Mouse (Mus musculus) hindbrain, embryonic 15.5 days (tissue): Measurements from ENCODE around the gene Hdhd3. TPM values are rescaled to one million over a fixed set of nuclear protein-coding genes. Genes with fewer than 3 reads are reported as not detected.

Source experiments
- ATAC-seq: fragments of 200-750 bp; cut with Nextera tagmentation; 2 replicates; pipeline ENCODE4 v1.8.0; 2017; ENCODE audit warnings: low read depth, moderate number of reproducible peaks, moderate TSS enrichment; ENCODE audit not compliant: low FRiP score
- H3K27ac ChIP-seq: fragments of 300-500 bp; sonication (generic); replicated peaks from 2 replicates; pipeline ENCODE4 v1.5.1; 2015; ENCODE audit warnings: mild to moderate bottlenecking, inconsistent platforms
- H3K27me3 ChIP-seq: fragments of 300-500 bp; sonication (generic); 2 replicates; pipeline ENCODE4 v1.6.1; 2015; ENCODE audit warnings: control low read depth, inconsistent platforms
- H3K36me3 ChIP-seq: fragments of 300-500 bp; sonication (generic); 2 replicates; pipeline ENCODE4 v1.6.1; 2015; ENCODE audit warnings: control low read depth, inconsistent platforms
- H3K4me1 ChIP-seq: fragments of 300-500 bp; sonication (generic); replicated peaks from 2 replicates; pipeline ENCODE4 v1.6.1; 2015; ENCODE audit warnings: control low read depth, inconsistent platforms
- H3K4me2 ChIP-seq: fragments of 300-500 bp; sonication (generic); 2 replicates; pipeline ENCODE4 v1.6.1; 2015; ENCODE audit warnings: moderate library complexity, mild to moderate bottlenecking, inconsistent platforms
- H3K4me3 ChIP-seq: fragments of 300-500 bp; sonication (generic); 2 replicates; pipeline ENCODE4 v1.5.1; 2015; ENCODE audit warnings: mild to moderate bottlenecking, inconsistent platforms
- H3K9ac ChIP-seq: fragments of 300-500 bp; sonication (generic); 2 replicates; pipeline ENCODE4 v1.6.1; 2015; ENCODE audit warnings: inconsistent platforms
- H3K9me3 ChIP-seq: fragments of 300-500 bp; sonication (generic); 2 replicates; pipeline ENCODE4 v1.6.1; 2016; ENCODE audit warnings: control low read depth, inconsistent platforms
- WGBS: fragments of 180-500 bp; shearing (Covaris S2); methylation state at CpG from one replicate; pipeline ENCODE4 v1.1.7; 2015; 5-methylcytosine and 5-hydroxymethylcytosine counted together
- polyA plus RNA-seq: library from polyadenylated mRNA; unstranded; fragments of >200 nt; fragmentation: Nextera tagmentation; extraction: Ambion mirVana; gene quantifications from 2 replicates; pipeline ENCODE4 v1.2.1, GENCODE M21; 2015

Gene Hdhd3
- polyA plus RNA-seq, 1 experiment from 2014 or later = 12.1 TPM

DNA sequence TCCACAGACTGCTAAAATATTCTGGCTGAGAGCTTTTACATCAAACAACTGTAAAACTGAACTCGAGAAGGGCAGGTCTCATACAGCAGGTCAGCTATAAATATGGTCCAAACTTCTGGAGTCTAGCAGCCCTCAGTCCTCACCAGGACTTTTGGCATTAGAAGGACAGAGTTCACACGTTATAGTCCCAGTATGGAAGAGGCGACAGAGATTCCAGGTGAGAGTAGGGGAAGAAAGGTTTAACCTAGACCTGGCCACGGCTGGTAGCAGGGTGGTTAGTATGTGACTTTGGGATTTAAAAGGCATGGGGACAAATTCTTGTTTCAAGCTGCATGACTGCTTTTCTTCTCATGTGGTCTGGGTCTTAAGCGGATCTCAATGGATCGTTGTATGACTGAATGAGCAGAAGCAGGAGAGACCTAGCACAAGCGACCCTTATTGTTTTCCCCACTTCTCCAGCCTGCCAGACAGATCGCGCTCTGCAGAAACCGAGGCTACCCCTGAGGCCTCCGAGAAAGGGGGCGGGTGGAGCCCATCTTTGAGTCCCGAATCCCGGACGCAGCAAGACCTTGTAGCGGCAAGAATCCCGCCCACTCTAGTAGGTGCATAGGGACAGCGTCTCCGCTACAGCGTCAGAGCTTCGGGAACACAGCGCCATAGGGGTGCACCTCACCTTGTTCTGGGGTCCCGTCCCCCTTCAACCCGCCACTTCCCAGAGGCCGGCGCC is 16.0 kb upstream of the Hdhd3 start:
- peaks cover 29% of the 10 kb centered on the region for H3K4me1 ChIP-seq
- WGBS = 1% methylated on average over 26 of the region's 26 CpGs
- H3K4me3 ChIP-seq = peak overlapping the region; percentile 73
- no peaks in the 10 kb centered on the region for H3K36me3 ChIP-seq
- H3K9me3 ChIP-seq = no peaks in the 10 kb centered on the region
- H3K4me2 ChIP-seq = peak overlapping the region; percentile 62
- no peaks in the 10 kb centered on the region for H3K27me3 ChIP-seq
- H3K27ac ChIP-seq = peak overlapping the region; percentile 82
- peak overlapping the region; percentile 70 for H3K9ac ChIP-seq
- peak; percentile 84 for ATAC-seq

DNA sequence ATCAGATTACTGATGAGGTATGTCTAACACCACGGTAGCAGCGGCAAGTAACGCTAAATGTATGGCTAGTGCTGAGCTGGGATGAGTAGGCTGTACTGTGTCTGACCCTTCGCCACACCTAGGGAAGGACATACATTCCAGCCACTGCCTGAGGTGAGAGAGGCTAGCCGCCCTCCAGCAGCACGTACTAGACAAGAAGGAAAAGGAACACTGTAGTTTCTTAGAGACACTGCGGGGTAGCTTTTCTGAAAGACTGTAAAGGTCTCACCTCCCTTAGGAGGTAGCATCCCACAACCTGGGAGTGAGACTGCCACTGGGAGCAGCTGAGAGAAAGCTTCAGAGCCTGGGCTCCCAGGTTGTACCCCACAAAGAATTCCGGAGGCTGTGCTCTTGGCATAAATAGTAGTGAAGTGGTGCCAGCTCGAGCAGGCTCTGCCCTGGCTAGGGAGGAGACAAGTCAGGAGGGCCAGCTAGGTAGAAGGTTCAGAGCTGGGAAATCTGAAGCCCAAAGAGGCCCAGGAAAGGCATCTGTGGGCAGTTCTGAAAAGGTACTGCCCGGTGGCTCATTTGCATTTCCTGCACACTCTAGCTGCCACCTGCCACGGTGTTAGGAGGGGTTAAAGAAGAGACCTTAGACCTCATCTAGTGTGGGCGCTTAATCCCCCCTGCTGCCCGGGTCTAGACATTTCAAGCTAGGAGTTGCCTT is 15.3 kb upstream of the Hdhd3 start:
- no peak overlapping the region for H3K27ac ChIP-seq
- 0 out of 2 replicates have a peak, but pooled peaks cover under 1% of the 10 kb centered on the region for H3K36me3 ChIP-seq
- peak overlapping the region; percentile 70 for H3K9ac ChIP-seq
- no peaks in the 10 kb centered on the region for H3K9me3 ChIP-seq
- peak overlapping the region; percentile 62 for H3K4me2 ChIP-seq
- peak overlapping the region; percentile 73 for H3K4me3 ChIP-seq
- ATAC-seq = no peak
- WGBS = 53% methylated on average over 13 of the region's 13 CpGs
- H3K27me3 ChIP-seq = no peaks in the 10 kb centered on the region
- peaks cover 22% of the 10 kb centered on the region for H3K4me1 ChIP-seq

DNA sequence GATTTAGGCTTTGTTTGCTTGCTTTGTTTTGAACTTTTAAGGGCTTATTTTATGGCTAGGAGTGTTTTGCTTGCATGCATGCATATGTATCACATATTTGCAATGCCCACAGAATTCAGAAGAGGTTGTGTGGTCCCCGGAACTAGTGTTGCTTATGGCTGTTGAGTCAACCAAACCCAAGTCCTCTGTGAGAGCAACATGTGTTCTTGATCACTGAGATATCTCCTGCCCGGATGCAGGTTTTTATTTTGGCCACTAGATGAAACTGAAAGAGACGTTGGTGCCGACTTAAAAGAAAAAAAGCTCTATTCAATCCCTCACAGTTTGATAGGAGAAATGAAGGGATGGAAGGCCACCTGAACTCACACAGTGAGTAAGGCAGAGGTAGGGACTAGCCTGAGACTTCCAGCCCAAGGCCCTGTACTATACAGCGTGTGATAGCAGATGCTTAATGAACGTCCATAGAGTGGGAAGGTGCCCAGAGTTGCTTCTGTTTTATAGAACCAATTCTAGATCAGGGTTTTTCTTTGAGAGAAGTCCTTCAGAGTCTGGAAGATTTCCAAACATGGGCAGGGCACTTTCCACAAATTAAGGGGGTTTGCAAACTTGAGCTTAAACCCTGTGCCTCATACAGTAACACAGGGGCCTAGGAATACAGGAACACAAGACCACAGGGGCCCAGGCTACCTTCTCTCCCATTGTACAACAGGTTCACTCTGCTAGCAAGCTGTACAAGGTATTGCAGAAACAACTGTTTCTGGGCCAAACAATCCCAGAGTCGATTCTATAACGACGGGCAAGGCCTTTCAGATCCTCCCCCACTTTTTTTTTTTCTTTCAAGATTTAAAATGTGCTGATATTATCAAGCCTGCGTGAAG is 14.5 kb upstream of the Hdhd3 start:
- 0 out of 2 replicates have a peak overlapping the region, but pooled peaks have one; percentile 70 for H3K9ac ChIP-seq
- H3K9me3 ChIP-seq = no peaks in the 10 kb centered on the region
- no peak overlapping the region for H3K27ac ChIP-seq
- 0 out of 2 replicates have a peak, but pooled peaks cover 6% of the 10 kb centered on the region for H3K36me3 ChIP-seq
- peaks cover 22% of the 10 kb centered on the region for H3K4me1 ChIP-seq
- H3K4me2 ChIP-seq = peak overlapping the region; percentile 62
- H3K4me3 ChIP-seq = no peak overlapping the region
- no peaks in the 10 kb centered on the region for H3K27me3 ChIP-seq
- WGBS = 87% methylated on average over 10 of the region's 10 CpGs
- no peak for ATAC-seq

DNA sequence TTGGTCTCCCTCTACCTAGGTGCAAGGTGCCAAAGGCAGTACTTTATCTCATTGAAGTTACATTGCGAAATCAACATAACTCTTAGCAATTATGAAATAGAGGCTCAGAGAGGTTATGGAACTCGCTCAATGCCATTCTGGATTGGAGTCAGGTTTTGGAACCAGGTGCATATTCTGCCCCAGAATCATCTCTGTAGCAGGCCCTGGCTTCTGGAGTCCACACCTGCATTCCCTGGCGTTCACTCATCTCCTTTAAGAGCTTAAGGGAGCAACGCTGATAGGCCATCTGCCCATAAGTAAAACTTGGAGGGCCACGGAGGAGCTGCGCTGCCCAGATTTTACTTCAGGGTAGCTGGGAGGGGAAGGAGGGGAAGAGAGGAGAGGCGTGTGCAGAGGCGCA is 13.8 kb upstream of the Hdhd3 start:
- 97% methylated on average over 8 of the region's 8 CpGs for WGBS
- Histone ChIP-seq H3K4me1 (peaks cover 22% of the 10 kb centered on the region), H3K9ac (no peak overlapping the region), H3K4me3 (no peak overlapping the region), H3K9me3 (no peaks in the 10 kb centered on the region), H3K4me2 (no peak overlapping the region), H3K27ac (no peak overlapping the region), H3K36me3 (peaks cover 13% of the 10 kb centered on the region; the same call in 1 of the 2 replicates), H3K27me3 (no peaks in the 10 kb centered on the region)
- no peak for ATAC-seq

DNA sequence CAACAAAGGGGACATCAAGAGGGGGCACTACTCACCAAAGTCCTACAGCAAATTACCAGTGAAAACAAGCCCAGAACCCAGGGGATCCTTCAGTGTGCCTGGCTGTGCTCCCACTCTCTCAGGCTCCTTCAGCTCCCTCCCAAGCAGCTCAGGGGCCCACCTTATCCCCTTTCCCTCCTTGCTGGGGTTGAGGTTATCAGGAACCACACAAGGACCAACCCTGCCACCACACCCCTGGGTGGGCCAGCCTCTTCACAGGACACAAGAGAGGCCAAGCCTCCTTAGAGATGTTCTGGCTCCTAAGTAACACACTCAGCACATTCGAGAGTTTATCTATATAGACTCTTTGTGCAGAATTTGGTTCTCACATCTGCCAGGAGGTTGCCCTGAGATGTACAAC is 13.3 kb upstream of the Hdhd3 start:
- H3K4me1 ChIP-seq = peaks cover 22% of the 10 kb centered on the region

DNA sequence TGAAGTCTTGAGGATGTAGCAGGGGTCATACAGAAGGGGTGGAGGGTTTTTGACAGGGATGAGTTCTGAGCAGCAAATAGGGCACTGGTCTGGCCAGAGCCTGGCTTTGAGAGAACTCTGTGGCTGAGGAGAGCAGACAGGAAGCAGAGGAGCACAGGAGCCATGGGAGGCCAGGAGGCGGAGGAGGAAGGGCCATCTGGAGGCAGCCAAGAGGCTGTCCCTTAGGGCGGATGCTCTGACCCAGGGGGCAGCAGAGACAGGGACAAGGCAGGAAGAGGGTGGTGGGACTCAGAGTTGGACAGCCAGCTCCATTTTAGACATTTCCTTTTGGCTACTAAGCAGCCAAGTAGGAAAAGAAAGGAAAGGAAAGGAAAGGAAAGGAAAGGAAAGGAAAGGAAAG is 12.8 kb upstream of the Hdhd3 start:
- H3K9ac ChIP-seq = no peak overlapping the region
- no peaks in the 10 kb centered on the region for H3K27me3 ChIP-seq
- no peak overlapping the region for H3K27ac ChIP-seq
- WGBS = 42% methylated on average over 2 of the region's 2 CpGs
- H3K4me3 ChIP-seq = no peak overlapping the region
- no peak for ATAC-seq
- H3K36me3 ChIP-seq = peaks cover 23% of the 10 kb centered on the region
- peaks cover 22% of the 10 kb centered on the region for H3K4me1 ChIP-seq
- H3K4me2 ChIP-seq = no peak overlapping the region
- no peaks in the 10 kb centered on the region for H3K9me3 ChIP-seq

More for the DNA sequence above, 13.3 kb upstream of the Hdhd3 start:
- ATAC-seq = no peak
- WGBS = 88% methylated on average over 1 of the region's 1 CpGs
- Histone ChIP-seq H3K27me3 (no peaks in the 10 kb centered on the region), H3K4me2 (no peak overlapping the region), H3K27ac (no peak overlapping the region), H3K36me3 (peaks cover 18% of the 10 kb centered on the region), H3K9me3 (no peaks in the 10 kb centered on the region), H3K9ac (no peak overlapping the region), H3K4me3 (no peak overlapping the region)

DNA sequence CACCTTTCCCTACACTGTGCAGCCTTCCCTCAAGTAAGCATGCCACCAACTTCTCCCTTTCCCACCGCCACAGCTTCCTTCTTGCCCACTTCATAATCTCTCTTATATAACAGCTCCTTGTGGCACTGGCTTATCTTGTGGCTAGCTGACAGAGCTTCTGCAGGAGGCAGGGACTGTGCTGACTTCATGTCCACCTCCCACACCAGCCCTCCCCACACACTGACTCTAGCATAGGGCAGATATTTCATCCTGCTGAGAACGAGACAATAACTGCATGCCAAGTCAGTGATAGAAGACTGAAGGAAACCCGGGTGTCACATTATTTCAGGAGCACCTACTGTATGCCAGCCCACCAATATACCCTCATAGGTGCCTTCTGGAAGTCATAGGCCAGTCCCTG is 12.2 kb upstream of the Hdhd3 start:
- H3K9me3 ChIP-seq = no peaks in the 10 kb centered on the region
- H3K9ac ChIP-seq = no peak overlapping the region
- WGBS = 78% methylated on average over 3 of the region's 3 CpGs
- ATAC-seq = no peak
- no peak overlapping the region for H3K4me2 ChIP-seq
- no peak overlapping the region; the same call in 1 of the 2 replicates for H3K27ac ChIP-seq
- H3K4me1 ChIP-seq = peaks cover 17% of the 10 kb centered on the region
- no peak overlapping the region for H3K4me3 ChIP-seq
- no peaks in the 10 kb centered on the region for H3K27me3 ChIP-seq
- H3K36me3 ChIP-seq = peaks cover 23% of the 10 kb centered on the region

DNA sequence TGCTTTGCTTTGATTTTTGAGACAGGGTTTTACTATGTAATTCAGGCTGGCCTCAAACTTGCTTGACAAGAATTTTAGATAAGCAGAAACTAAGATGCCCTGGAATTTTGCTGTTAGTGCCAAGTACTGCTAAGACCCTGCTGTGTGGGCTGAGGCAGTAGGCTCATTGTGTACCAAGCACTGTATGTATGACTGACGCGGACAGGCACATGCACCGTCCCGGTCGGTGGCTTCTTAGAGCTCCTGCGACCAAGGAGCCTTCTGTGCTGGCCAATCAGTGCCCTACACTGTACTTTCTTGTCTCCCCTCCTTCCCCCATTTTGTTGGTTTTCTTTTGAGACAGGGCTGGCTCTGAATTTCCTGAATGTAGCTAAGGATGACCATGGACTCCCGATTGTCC is 11.7 kb upstream of the Hdhd3 start:
- H3K9ac ChIP-seq = no peak overlapping the region
- no peak overlapping the region for H3K4me3 ChIP-seq
- no peak overlapping the region for H3K27ac ChIP-seq
- no peaks in the 10 kb centered on the region for H3K27me3 ChIP-seq
- 83% methylated on average over 7 of the region's 7 CpGs for WGBS
- H3K36me3 ChIP-seq = peaks cover 28% of the 10 kb centered on the region
- peaks cover 12% of the 10 kb centered on the region for H3K4me1 ChIP-seq
- H3K4me2 ChIP-seq = no peak overlapping the region
- no peaks in the 10 kb centered on the region for H3K9me3 ChIP-seq
- no peak for ATAC-seq

DNA sequence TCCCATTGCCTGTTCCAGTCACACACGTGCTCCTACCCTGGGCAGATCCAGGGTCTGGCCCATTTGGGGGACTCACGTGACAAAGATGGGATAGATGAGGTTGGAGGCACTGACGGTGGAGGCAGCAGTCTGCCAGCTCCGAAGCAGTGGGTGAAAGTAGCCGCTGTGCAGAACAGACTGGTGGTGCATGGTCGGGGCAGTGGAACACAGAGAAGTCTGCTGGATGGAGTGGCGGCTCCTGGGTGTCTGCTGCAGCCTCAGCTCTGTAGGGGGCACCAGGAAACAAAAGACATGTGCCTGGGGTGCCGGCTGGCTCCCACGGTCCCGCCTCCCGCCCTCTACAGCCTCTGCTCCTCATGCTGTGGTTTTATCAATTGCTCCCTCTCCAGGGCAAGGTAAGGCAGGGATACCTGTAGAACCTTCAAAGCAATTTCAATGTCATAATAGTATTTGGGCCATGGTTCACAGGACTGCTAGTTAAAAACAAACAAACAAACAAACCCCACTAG is 10.8 kb upstream of the Hdhd3 start:
- ATAC-seq = no peak
- WGBS = 42% methylated on average over 11 of the region's 11 CpGs
- H3K9ac ChIP-seq = no peak overlapping the region
- peaks cover 38% of the 10 kb centered on the region for H3K36me3 ChIP-seq
- H3K27ac ChIP-seq = no peak overlapping the region
- peaks cover 9% of the 10 kb centered on the region for H3K4me1 ChIP-seq
- no peaks in the 10 kb centered on the region for H3K27me3 ChIP-seq
- H3K4me3 ChIP-seq = no peak overlapping the region
- no peak overlapping the region for H3K4me2 ChIP-seq
- no peaks in the 10 kb centered on the region for H3K9me3 ChIP-seq

DNA sequence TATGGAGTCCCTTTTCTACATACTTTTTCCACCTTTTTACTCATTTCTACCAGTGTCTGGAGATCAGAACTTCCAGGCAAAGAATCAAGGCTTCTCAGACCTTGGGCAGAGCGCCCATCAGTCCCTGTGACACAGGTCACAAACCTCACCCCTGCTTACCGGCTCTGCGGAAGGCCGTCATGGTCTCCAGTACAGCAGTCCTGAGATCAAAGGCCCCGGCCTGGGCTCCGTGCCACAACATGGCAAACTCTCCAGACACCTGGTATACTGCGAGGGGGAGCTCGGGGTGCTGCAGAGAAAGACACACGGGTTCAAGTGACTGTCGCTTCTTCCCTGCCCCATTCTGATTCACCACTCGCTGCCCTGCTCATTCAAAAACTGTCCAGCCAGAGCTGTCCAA is 6.7 kb upstream of the Hdhd3 start:
- Histone ChIP-seq H3K9me3 (no peaks in the 10 kb centered on the region), H3K4me2 (no peak overlapping the region), H3K4me1 (no peaks in the 10 kb centered on the region), H3K4me3 (no peak overlapping the region), H3K36me3 (peaks cover 46% of the 10 kb centered on the region), H3K27ac (no peak overlapping the region), H3K27me3 (no peaks in the 10 kb centered on the region), H3K9ac (no peak overlapping the region)
- WGBS = 93% methylated on average over 11 of the region's 11 CpGs
- no peak for ATAC-seq

DNA sequence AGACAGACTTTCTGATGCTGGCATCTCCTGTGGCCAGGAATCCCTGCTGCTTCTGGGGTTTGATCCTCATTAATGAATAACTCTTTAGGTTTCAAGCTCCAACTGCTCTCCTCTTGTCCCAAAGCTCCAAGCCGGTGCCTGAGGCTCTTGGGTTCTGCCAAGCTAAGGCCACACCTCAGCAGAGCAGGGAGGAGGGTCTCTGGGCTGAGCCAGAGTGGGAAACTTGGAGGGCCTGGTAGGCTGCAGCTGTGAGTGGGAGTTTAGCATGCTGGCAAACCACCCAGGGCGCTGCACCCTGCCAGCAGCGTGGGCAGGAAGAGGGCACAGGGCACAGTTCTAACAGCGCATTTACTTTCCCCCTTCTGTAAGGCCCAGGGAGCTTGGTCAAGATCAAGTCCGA is 5.6 kb upstream of the Hdhd3 start:
- 84% methylated on average over 5 of the region's 5 CpGs for WGBS
- H3K36me3 ChIP-seq = peaks cover 46% of the 10 kb centered on the region
- no peaks in the 10 kb centered on the region for H3K27me3 ChIP-seq
- no peak overlapping the region for H3K9ac ChIP-seq
- no peaks in the 10 kb centered on the region for H3K4me1 ChIP-seq
- H3K9me3 ChIP-seq = no peaks in the 10 kb centered on the region
- no peak overlapping the region for H3K4me3 ChIP-seq
- no peak overlapping the region for H3K4me2 ChIP-seq
- no peak overlapping the region for H3K27ac ChIP-seq
- ATAC-seq = no peak
